Mouse (Mus musculus): Measurements from ENCODE around the gene Osbp2.

- no peak for TF ChIP-seq TAL1 (IDR thresholded peaks at IDR 0.05; ENCODE audit: low read length)
- no peak for TF ChIP-seq GATA1 (IDR thresholded peaks at IDR 0.05; ENCODE audit: low read length)
Measured at GRCm38 (mm10) chr11:3676423-3676822, 187.3 kb downstream of the Osbp2 start.
